Mouse (Mus musculus) kidney, adult 2 months (tissue): ENCODE data around the gene Utp6. TPM values are rescaled to one million over a fixed set of nuclear protein-coding genes. Genes with fewer than 3 reads are reported as not detected.

Source experiments
- DNase-seq: peaks from one replicate; pipeline ENCODE4 v3.0.0; 2021
- H3K27ac ChIP-seq: fragments of 200-500 bp; 2 replicates; pipeline ENCODE4 v1.5.1; 2012; ENCODE audit warnings: low read depth, low read length, control low read depth, inconsistent platforms; ENCODE audit not compliant: insufficient read depth
- H3K27me3 ChIP-seq: fragments of 200-500 bp; replicated peaks from 2 replicates; pipeline ENCODE4 v1.6.1; 2012; ENCODE audit warnings: mild to moderate bottlenecking, moderate library complexity, low read length, inconsistent platforms; ENCODE audit not compliant: control insufficient read depth, insufficient read depth
- H3K36me3 ChIP-seq: fragments of 200-500 bp; 2 replicates; pipeline ENCODE4 v1.6.1; 2012; ENCODE audit warnings: mild to moderate bottlenecking, moderate library complexity, low read length, inconsistent platforms; ENCODE audit not compliant: control insufficient read depth, insufficient read depth
- H3K4me1 ChIP-seq: fragments of 200-500 bp; 2 replicates; pipeline ENCODE4 v1.6.1; 2011; ENCODE audit warnings: low read length; ENCODE audit not compliant: control insufficient read depth, insufficient read depth
- H3K4me3 ChIP-seq: fragments of 200-500 bp; 2 replicates; pipeline ENCODE4 v1.5.1; 2011; ENCODE audit warnings: mild to moderate bottlenecking, low read depth, low read length, control low read depth; ENCODE audit not compliant: insufficient read depth
- CTCF ChIP-seq: fragments of 200-500 bp; conservative IDR thresholded peaks from 2 replicates; pipeline ENCODE4 v1.5.1; 2011; ENCODE audit warnings: low read depth, mild to moderate bottlenecking, control low read depth, low read length, moderate library complexity, mixed read lengths; ENCODE audit not compliant: insufficient read depth, insufficient read length
- POLR2A ChIP-seq: fragments of 200-500 bp; IDR thresholded peaks from one replicate; pipeline ENCODE4 v1.6.1; 2011; ENCODE audit warnings: low read depth, low read length, control low read depth
- WGBS: fragments of 180-500 bp; shearing (Covaris S2); methylation state at CpG from one replicate; pipeline ENCODE4 v1.1.7; 2018; 5-methylcytosine and 5-hydroxymethylcytosine counted together
- polyA plus RNA-seq: library from polyadenylated mRNA; depleted of rRNA; stranded (reverse); fragments of >200 nt; gene quantifications from 2 replicates; pipeline ENCODE4 v1.2.3, GENCODE M21; 2012; rRNA removed

Utp6 gene
- polyA plus RNA-seq = 7.7 and 10.3 TPM in 2 replicates

DNA sequence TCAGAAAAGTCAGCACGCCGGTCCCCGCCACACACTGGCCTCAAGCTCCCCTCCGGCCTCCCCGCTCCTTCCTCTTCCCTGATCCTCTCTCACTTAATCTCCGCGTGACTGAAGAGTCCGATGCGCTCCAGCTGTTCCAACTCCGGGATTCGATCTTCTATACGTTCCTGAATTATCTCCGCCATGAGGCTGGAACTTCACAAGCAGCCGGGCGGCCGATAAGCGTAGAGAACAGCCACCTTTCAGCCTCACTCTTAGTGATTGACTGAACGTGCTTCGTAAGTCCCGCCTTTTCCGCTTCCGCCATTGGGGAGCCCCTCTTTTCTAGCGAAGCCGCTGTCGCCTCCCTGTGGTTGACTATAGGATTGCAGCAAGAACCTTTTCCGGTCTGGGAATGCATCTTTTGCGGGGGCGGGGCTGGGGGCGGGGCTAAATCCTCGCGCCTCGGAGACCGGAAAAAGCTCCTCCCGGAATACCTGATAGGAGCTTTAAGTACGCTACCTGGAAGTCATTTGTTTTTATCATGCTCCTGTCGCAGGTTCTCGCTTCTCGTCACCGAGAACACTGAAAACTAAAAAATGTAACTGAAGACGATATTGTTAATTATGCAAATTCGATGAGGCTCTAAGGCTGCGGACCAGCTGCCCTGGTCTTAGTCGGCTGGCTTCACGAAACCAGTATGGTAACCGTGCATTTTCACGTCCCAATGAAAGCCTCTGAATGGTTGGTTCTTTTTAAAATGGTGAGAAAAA is at the start of gene Utp6:
TSS of gene Utp6 (minus strand) at position 266 of the 752 bp plus-strand sequence.
- TF ChIP-seq POLR2A = no peak
- peak; percentile 77 for TF ChIP-seq CTCF
- peak; percentile 99 for DNase-seq
- WGBS = under 1% methylated on average over 46 of the region's 46 CpGs

DNA sequence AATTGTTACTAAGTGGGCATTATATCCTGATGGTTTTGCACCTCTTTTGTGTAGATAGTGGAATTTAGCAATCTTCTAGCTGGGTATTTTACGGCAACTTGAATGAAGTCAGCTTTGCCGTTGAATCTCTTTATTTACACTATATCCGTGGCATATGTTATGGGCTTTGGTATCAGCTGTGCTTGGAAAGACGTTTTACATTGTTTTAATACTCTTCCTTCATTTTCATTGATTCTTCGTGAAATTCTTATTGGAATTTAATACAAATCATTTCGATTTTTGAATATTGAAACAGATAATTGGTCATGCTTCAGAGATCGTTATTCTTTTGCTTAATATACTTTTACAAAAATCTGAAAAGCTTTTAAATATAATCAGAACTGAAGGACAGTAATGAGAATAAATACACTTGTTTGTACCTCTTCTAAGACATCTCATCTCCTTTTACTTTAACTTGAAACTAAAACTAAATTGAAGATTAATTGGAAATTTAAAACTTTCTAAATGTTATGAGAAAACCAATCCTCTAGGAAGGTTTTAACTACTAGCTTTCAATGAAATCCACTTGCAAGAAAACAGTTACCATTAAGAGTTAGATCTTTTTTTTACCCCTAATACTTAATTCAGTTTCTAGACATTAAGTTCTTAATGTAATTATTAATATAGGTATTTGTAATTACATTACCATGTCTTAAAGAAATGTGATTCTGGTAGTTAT is 32.2 kb upstream of the Utp6 start:
- Histone ChIP-seq H3K27ac (no peak overlapping the region), H3K36me3 (no peaks in the 10 kb centered on the region), H3K4me3 (no peak overlapping the region), H3K27me3 (no peaks in the 10 kb centered on the region), H3K4me1 (no peaks in the 10 kb centered on the region)
- TF ChIP-seq POLR2A = no peak
- TF ChIP-seq CTCF = no peak
- 7% methylated on average over 7 of the region's 7 CpGs for whole genome bisulfite sequencing
- DNase-seq = no peak

More for the DNA sequence above, at the start of gene Utp6:
- no peaks in the 10 kb centered on the region; the same call in 1 of the 2 replicates for H3K4me1 ChIP-seq
- no peaks in the 10 kb centered on the region for H3K36me3 ChIP-seq
- no peak within 1 kb of the TSS for H3K27ac ChIP-seq
- peak within 1 kb of the TSS; percentile 73 for H3K4me3 ChIP-seq
- no peaks in the 10 kb centered on the region for H3K27me3 ChIP-seq

DNA sequence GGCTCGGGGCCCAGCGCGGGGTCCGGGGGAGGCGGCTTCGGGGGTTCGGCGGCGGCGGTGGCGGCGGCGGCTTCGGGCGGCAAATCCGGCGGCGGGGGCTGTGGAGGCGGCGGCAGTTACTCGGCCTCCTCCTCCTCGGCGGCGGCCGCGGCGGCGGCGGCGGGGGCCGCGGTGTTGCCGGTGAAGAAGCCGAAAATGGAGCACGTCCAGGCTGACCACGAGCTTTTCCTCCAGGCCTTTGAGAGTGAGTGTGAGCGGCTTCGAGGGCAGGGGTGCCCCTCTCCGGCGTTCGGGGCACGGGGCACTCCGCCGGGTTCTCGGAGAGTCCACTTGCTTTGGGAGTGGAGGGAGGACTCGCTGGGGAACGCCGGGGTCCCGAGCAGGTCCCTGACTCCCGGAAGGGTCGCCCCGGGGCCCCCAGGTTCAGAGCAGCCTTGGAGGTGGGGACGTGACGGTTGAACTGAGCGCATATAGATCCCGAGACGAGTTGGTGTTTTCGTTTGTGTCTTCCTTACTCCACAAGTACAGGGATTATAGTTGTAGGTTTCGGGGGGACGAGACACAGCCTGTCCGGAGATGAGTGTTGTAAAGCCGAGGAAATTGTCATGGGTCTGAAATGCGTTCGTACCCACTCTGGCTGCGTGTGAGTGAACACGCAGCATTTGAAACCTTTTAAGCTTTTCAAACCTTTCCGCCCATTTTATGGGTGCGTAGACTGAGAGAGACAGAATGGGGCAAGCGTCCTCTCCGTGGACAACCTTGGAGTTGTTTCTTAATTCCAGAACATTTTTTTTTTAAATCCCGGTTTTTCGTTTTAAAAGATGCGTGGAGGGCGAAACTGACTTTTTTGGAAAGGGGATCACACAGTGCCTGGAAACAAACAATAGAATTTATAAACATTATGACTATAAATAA is 31.4 kb upstream of the Utp6 start:
- TF ChIP-seq POLR2A (no peak), CTCF (no peak)
- no peak for DNase-seq
- Histone ChIP-seq H3K36me3 (no peaks in the 10 kb centered on the region), H3K27ac (peak overlapping the region; percentile 39; the same call in 1 of the 2 replicates), H3K4me1 (no peaks in the 10 kb centered on the region), H3K4me3 (peak overlapping the region; percentile 79), H3K27me3 (no peaks in the 10 kb centered on the region)
- under 1% methylated on average over 74 of the region's 74 CpGs for WGBS

DNA sequence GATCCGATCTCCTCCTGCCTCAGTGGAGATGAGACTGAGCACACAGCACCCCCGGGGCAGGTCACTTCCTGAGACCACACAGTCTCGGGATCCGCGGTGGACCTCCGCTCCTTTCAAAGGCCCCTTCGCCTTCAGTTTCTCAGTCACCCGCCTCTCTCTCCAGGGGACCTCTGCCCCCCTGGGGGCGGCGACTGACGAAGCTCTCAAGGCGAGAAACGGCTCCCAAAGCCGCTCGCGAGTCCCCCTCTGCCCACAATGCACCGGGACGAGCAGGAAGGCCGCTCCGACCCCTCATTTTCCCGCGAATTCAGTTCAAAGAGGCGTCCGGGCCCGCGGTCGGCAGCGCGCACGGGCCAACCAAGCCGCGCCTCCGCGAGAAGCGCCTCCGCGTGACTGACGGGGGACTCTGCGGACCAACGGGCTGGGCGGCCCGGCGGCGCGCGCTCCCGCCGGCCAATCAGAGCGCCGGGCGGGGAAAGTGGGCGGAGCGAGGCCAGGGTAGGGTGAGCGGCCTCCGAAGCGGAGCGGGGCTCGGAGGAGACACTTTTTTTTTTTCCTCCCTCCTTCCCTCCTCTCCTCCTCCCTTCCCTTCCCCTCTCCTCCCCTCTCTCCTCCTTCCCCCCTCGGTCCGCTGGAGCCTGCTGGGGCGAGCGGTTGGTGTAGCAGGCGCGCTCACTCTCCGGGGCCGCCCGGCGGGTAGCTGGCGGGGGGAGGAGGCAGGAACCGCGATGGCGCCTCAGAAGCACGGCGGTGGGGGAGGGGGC is 30.6 kb upstream of the Utp6 start, which contains the start of gene Suz12:
TSS of gene Suz12 (plus strand) at position 515 of the 764 bp plus-strand sequence.
- DNase-seq = peak; percentile 97
- no peaks in the 10 kb centered on the region for H3K36me3 ChIP-seq
- under 1% methylated on average over 64 of the region's 74 CpGs for WGBS
- TF ChIP-seq CTCF (no peak), POLR2A (peak; percentile 27)
- H3K4me3 ChIP-seq = peak within 1 kb of the TSS; percentile 94
- H3K4me1 ChIP-seq = no peaks in the 10 kb centered on the region
- peak within 1 kb of the TSS; percentile 69 for H3K27ac ChIP-seq
- no peaks in the 10 kb centered on the region for H3K27me3 ChIP-seq

DNA sequence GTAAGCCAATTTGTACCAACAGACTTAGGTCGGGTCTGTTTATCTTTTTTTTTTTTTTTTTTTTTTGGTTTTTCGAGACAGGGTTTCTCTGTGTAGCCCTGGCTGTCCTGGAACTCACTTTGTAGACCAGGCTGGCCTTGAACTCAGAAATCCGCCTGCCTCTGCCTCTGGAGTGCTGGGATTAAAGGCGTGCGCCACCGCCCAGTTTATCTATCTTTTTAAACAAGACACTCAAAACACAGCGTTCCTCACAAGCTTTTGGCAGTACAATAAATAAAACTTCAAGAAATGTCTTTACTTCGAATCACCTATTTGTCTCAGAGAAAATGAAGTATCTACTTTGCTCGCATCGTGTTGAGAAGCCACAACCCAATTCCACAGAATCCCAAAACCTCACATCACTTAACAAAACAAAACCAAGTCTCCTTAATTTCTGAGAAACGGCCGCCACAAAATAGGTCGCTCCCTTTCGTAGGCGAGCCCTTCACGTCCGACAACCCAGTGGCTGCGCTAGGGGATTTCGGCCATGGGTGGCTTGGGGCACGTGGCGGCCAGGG is 29.9 kb upstream of the Utp6 start:
- 28% methylated on average over 20 of the region's 21 CpGs for WGBS
- no peak for TF ChIP-seq CTCF
- no peak for TF ChIP-seq POLR2A
- H3K4me1 ChIP-seq = no peaks in the 10 kb centered on the region
- H3K27me3 ChIP-seq = no peaks in the 10 kb centered on the region
- H3K4me3 ChIP-seq = peak overlapping the region; percentile 94
- DNase-seq = no peak
- no peaks in the 10 kb centered on the region for H3K36me3 ChIP-seq
- no peak overlapping the region for H3K27ac ChIP-seq

DNA sequence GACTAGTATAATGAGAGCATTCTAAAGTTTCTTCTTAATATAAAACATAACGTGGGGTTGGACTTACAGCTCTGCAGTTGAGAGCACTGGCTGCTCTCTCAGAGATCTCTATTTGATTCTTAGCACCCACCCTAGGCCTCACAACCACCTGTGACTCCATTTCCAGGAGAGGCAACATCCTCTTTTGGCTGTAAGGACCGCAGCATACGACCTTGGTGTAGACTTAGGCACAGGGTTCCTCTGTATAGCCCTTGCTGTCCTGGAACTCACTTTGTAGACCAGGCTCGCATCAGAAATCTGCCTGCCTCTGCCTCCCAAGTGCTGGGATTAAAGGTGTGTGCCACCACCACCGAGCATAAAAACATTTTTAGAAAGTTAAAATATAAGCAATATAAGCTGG is 29.4 kb upstream of the Utp6 start:
- H3K36me3 ChIP-seq = no peaks in the 10 kb centered on the region
- H3K27me3 ChIP-seq = no peaks in the 10 kb centered on the region
- TF ChIP-seq POLR2A (no peak), CTCF (no peak)
- DNase-seq = no peak
- 94% methylated on average over 5 of the region's 5 CpGs for WGBS
- no peak overlapping the region for H3K27ac ChIP-seq
- H3K4me3 ChIP-seq = no peak overlapping the region
- no peaks in the 10 kb centered on the region for H3K4me1 ChIP-seq
